Mouse (Mus musculus) spleen, adult 2 months (tissue): ENCODE results near the gene Got1. TPM values are rescaled to one million over a fixed set of nuclear protein-coding genes. Genes with fewer than 3 reads are reported as not detected.

Source experiments
- DNase-seq, 2 experiments: peaks; one replicate each; pipeline versions ENCODE4 v3.0.0 to v3.0.0-alpha.2; 2012 to 2021; ENCODE audit warnings: low spot score in 2 of 2, low read depth in 1 of 2
- H3K27ac ChIP-seq: fragments of 200-500 bp; 2 replicates; pipeline ENCODE4 v1.5.1; 2012; ENCODE audit warnings: low read length, inconsistent platforms; ENCODE audit not compliant: insufficient read depth
- H3K27me3 ChIP-seq: fragments of 200-500 bp; 2 replicates; pipeline ENCODE4 v1.6.1; 2012; ENCODE audit warnings: mild to moderate bottlenecking, moderate library complexity, low read length, inconsistent platforms; ENCODE audit not compliant: control insufficient read depth, insufficient read depth
- H3K36me3 ChIP-seq: fragments of 200-500 bp; 2 replicates; pipeline ENCODE4 v1.6.1; 2012; ENCODE audit warnings: mild to moderate bottlenecking, low read length, inconsistent platforms; ENCODE audit not compliant: control insufficient read depth, insufficient read depth
- H3K4me1 ChIP-seq: fragments of 200-500 bp; 2 replicates; pipeline ENCODE4 v1.6.1; 2011; ENCODE audit warnings: inconsistent platforms; ENCODE audit not compliant: control insufficient read depth, insufficient read depth, insufficient read length
- H3K4me3 ChIP-seq: fragments of 200-500 bp; 2 replicates; pipeline ENCODE4 v1.5.1; 2011; ENCODE audit warnings: mild to moderate bottlenecking, inconsistent platforms; ENCODE audit not compliant: insufficient read depth, insufficient read length; ENCODE audit errors: extremely low read depth
- CTCF ChIP-seq: fragments of 200-500 bp; IDR thresholded peaks from 2 replicates; pipeline ENCODE4 v1.5.1; 2011; ENCODE audit warnings: mild to moderate bottlenecking, inconsistent platforms; ENCODE audit not compliant: insufficient read depth, insufficient read length, insufficient replicate concordance; ENCODE audit errors: extremely low read depth
- POLR2A ChIP-seq: fragments of 200-500 bp; IDR thresholded peaks from 2 replicates; pipeline ENCODE4 v1.6.1; 2011; ENCODE audit warnings: low read depth, low read length, inconsistent platforms
- WGBS: fragments of 180-500 bp; shearing (Covaris S2); methylation state at CpG from one replicate; pipeline ENCODE4 v1.1.7; 2018; 5-methylcytosine and 5-hydroxymethylcytosine counted together
- polyA plus RNA-seq: library from polyadenylated mRNA; depleted of rRNA; stranded (reverse); fragments of >200 nt; gene quantifications from 2 replicates; pipeline ENCODE4 v1.2.3, GENCODE M21; 2012

Got1 gene
- polyA plus RNA-seq, 1 experiment = 14.0 TPM

DNA sequence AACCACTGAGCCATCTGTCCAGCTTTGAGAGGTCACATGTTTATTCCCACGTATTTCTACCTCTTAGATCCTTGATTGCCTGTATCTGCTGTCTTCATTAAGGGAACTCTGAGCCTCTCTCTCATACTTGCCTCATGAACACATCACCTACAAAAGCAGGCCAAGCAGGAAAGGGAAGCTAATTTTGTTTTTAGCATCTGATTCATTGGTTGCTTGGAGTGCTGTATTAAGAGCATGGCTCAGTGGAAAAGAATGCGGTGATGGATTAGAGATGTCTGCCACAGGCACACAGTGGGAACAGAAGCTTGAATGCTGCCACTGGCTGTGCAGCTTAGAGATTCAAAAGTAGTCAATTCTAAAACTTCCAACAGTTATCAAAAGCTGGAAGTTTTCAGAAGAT lies 35.8 kb upstream of the Got1 start:
- DNase-seq = no peak
- Histone ChIP-seq H3K4me1 (no peaks in the 10 kb centered on the region), H3K27ac (no peak overlapping the region), H3K36me3 (no peaks in the 10 kb centered on the region), H3K27me3 (no peaks in the 10 kb centered on the region), H3K4me3 (no peak overlapping the region)
- TF ChIP-seq CTCF (no peak), POLR2A (no peak)
- WGBS = 86% methylated on average over 2 of the region's 2 CpGs

DNA sequence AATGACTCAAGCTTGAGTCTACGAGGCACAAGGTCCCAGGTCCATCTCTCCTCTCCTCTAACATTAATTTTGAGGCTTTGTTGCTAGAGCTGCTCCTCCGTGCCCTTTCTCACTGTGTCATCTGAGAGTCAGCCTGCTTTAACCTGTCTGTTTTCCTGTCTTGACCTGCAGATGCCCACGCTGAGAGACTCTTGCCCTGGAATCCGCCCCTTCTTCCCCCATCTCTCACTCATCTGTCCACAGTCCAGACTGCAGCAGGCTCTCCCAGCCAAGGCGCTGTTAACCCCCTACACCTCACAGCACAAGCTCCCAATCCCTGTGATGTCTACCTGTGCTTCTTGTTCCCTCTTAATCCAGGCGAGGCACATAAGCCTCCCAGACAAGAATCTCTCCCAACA lies 27.1 kb upstream of the Got1 start:
- no peak for DNase-seq
- Histone ChIP-seq H3K4me3 (no peak overlapping the region), H3K27me3 (no peaks in the 10 kb centered on the region; the same call in 1 of the 2 replicates), H3K27ac (no peak overlapping the region), H3K4me1 (no peaks in the 10 kb centered on the region), H3K36me3 (no peaks in the 10 kb centered on the region)
- 86% methylated on average over 6 of the region's 6 CpGs for WGBS
- TF ChIP-seq POLR2A (no peak), CTCF (no peak)

DNA sequence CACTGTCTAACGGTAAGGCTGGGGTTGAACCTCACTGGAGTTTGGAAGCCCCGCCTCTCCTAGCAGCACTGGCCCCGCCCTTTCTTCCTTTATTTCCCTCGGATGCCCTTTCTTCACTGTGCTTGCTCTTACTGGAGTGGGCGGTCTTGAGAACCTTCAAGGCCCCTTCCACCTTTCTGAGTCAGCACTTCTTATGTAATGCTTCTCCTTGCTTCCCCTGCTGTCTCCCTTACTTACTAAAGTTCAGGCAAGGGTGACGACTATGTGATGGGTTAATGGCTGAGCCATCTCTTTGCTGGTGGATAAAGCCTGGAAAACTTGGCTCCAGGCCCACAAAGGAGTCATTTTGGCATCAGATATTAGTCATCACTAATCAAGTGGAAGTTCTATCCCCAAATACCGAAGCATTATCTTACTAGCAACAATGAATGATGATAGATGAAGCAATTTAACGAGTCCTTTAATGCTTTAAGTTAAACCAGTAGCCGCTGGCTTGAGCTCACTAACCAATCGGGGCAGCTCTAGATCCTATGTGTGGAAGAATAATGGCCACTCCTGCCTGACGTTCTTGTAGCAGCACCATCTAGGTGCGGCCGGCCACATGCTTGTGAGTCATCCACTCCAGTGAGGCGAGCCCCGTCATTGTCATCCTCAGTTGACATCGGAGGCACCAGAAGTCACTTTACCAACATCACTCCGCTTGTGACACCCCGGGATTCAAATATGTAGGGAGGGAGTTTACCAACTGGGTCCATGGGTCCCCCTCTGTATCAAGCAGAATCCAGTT lies 26.5 kb upstream of the Got1 start:
- no peak overlapping the region for H3K27ac ChIP-seq
- H3K4me1 ChIP-seq = no peaks in the 10 kb centered on the region
- no peak for DNase-seq
- TF ChIP-seq POLR2A (no peak), CTCF (no peak)
- no peaks in the 10 kb centered on the region for H3K36me3 ChIP-seq
- H3K4me3 ChIP-seq = no peak overlapping the region
- no peaks in the 10 kb centered on the region; the same call in 1 of the 2 replicates for H3K27me3 ChIP-seq
- 74% methylated on average over 18 of the region's 18 CpGs for WGBS

DNA sequence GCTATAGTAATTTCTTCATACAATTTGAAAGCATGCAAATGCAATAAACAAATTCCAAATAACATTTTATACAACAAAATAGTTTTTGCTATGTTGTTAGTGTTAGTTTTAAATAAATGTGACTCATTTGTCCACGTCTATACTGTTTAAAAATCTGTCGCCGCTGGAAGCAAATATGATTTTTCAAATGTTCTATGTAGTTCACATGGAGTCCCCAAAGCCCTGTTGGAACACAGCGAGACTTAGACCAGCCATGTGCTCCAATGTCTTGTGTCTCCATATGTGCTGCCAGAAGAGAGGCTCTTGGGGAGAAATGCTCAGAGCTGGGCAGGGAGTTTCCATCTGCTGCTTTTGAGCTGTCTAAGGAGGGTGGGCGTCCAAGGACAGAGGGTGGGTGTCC lies 23.7 kb upstream of the Got1 start:
- Histone ChIP-seq H3K36me3 (no peaks in the 10 kb centered on the region), H3K4me3 (no peak overlapping the region), H3K27me3 (no peaks in the 10 kb centered on the region), H3K27ac (no peak overlapping the region), H3K4me1 (no peaks in the 10 kb centered on the region)
- 90% methylated on average over 5 of the region's 5 CpGs for WGBS
- DNase-seq = no peak
- no peak for TF ChIP-seq CTCF
- TF ChIP-seq POLR2A = no peak

DNA sequence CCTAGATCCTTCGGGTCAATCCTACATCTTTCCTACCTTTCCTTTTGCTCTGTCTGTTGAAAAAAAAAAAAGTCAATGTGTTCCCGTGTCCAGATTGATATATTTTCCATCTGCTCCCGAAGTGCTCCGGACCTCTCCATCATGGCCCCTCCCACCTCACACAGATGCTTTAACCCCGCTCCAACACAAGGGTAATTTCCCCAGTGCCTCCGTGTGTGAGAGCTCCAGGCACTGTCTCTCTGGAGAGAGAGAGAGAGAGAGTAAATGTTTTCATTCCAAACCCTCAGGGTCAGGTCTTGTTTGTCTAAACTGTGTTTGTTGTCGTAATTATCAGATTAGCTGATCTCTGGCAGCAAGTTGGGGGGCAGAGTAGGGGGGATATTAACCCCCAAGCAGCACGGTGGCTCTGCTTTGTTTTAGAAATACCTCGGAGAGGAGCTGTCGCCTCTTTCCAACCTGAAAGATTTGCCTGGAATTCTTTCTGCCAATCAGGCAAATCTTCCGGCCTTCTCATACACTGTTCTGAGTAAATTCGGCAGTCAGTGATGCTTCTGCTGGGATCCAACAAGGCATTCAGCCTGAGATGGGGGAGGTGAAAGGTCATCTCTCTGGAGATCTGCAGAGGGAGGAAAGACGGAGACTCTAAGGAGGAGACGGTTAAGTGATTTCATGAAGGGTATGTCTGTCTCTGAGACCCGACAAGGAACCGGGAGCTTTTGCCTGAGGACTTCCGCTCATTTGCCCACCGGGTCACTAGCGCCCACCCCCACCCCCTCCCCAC lies 22.1 kb upstream of the Got1 start:
- TF ChIP-seq POLR2A (no peak), CTCF (no peak)
- no peaks in the 10 kb centered on the region for H3K27me3 ChIP-seq
- DNase-seq = no peak
- 69% methylated on average over 19 of the region's 19 CpGs for WGBS
- H3K27ac ChIP-seq = no peak overlapping the region
- no peak overlapping the region for H3K4me3 ChIP-seq
- H3K36me3 ChIP-seq = no peaks in the 10 kb centered on the region
- no peaks in the 10 kb centered on the region for H3K4me1 ChIP-seq

DNA sequence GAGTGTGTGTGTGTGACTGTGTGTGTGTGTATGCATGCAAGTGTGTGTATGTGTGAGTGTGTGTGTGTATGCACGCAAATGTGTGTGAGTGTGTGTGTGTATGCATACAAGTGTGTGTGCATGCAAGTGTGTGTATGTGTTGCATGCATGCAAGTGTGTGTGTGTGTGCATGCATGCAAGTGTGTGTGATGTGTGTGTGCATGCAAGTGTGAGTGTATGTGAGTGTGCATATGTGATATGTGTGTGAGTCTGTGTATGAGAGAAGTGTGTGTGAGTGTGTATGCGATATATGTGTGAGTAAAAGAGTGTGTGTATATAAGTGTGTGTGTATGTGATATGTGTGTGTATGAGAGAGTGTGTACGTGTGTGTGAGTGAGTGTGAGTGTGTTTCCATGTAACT lies 11.0 kb upstream of the Got1 start:
- Histone ChIP-seq H3K27me3 (0 out of 2 replicates have a peak, but pooled peaks cover 2% of the 10 kb centered on the region), H3K4me3 (no peak overlapping the region), H3K27ac (no peak overlapping the region), H3K4me1 (no peaks in the 10 kb centered on the region), H3K36me3 (no peaks in the 10 kb centered on the region)
- WGBS = 94% methylated on average over 3 of the region's 3 CpGs
- DNase-seq = no peak
- no peak for TF ChIP-seq POLR2A
- TF ChIP-seq CTCF = no peak
